Mouse (Mus musculus) brain, embryonic 18.5 days (tissue): Measurements from ENCODE around the gene Gm5798.
"Not testable (repeated sequence)": the region's sequence is repeated elsewhere in the genome, so short reads cannot be mapped to it uniquely, and the experiment has no call there.

Experiments
- DNase-seq: peaks from one replicate; pipeline ENCODE4 v3.0.0-alpha.2; 2012; ENCODE audit warnings: low read depth, low spot score

The Gm5798 gene

DNA sequence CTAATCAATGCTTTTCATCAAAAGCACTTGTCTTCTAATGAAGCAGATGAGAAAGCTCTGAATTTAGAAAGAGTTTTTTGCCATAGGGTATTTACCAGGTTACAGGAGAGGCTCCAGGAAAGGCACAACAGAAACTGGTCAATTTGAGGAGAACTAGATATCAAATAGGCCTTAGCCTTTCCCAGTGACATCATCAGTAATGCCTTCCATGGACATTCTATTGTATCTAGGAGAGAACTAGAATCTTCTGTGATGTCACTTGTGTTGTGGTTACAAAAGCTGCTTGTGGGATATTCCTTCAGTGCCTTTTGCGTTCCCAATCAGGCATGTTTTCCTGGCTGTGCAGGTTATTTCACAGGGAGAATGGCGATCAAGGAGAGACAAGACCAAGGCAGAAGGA, at the start of gene Gm5798:
Gene Gm5798, plus strand, starts transcription at position 301 of the 400 bp plus-strand sequence.
- not testable (repeated sequence) for DNase-seq

DNA sequence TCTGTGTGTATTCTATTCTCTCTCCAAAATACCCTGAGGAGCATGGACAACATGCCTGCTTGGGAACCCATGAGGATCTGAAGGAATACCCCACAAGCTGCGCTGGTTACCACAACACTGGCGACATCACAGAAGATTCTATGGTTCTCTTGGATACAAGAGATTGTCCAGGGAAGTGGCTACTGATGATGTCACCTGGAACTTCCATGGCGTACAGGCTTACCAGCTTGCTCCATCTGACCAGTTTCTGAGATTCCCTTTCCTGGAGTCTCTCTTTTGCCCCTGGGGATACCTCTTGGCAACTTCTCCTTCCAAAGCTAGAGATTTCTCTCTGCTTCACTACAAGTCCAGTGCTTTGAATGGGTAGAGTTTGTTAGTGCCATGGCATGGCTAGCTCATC, 37.9 kb downstream of the Gm5798 start, which contains the start of gene Gm7945:
Gene Gm7945, minus strand, starts transcription at position 101 of the 400 bp plus-strand sequence.
- DNase-seq = not testable (repeated sequence)
